Mouse (Mus musculus) colon, adult 2 months (tissue): ENCODE data around the gene Gas7. TPM values are rescaled to one million over a fixed set of nuclear protein-coding genes. Genes with fewer than 3 reads are reported as not detected.

ENCODE experiments used
- polyA plus RNA-seq: library from polyadenylated mRNA; depleted of rRNA; stranded (reverse); fragments of >200 nt; gene quantifications from 2 replicates; pipeline ENCODE4 v1.2.3, GENCODE M21; 2012; rRNA removed

Gas7 gene
- 8.1 and 9.0 TPM in 2 replicates for polyA plus RNA-seq

DNA sequence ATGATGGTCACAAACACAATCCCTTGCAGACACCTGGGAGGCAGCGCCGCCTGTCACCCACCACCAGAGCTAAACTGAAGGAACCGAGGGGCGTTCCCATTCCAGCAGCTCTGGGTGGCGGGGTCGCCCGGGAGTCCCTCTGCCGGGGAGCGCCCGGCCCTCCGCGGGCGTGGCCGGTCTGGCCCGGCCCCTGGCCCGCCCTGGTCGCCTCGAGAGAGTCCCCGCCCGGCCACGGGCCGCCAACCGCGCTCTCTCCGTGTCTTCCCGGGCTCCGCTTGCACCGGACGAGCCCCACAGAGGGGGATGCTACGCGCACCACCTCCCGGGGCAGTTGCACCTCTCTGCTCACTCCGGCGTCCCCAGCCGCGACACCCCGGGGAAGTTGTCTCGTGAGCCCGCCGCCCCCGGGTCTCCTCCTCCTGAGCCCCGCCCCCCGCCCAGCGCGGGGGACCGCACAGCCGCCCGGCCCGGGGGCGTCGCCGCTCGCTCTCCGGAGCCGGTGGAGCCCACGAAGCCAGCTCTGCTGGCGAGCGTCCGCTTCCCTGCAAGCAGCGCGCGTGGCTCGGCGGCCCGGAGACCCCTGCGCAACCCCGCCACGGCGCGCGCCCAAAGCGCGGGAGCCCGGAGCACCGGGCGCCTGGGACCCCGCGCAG, at the start of gene Gas7:
TSS of gene Gas7 (plus strand) at position 564 of the 653 bp plus-strand sequence.

DNA sequence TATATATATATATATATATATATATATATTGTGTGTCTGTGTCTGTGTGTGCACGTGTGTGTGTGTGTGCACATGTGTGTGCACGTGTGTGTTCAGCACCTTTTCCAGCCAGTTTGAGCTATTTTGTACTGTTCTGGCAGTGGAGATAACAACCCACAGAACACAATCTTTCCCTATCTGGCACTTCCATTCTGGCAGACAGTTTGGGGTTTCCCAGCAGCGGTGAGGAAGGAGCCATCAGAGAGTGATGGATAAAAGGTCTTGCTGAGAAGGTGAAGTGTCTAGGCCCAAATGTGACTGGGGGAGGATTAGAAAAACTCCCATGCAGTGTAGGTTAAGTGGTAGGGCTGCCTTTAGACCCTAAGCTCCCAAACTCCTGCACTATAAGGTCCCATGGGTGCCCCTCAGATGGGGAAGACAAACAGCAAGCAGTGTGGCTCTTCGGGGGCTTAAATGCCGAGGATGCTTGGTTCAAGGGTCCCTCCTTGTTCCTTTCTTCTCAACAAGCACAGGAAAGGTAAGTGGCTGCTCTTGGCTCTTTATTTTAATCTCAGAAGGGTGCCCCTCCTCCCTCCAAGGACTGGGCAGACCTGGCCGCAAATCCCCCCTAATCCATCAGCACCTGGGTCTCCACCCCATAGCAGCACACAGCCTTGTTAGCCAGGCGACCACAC, 239.6 kb downstream of the Gas7 start, which contains the start of gene Rcvrn:
TSS of gene Rcvrn (plus strand) at position 624 of the 674 bp plus-strand sequence.

Other genes starting within 250 kb of the Gas7 start
- not detected in 2 replicates for gene Myh4, start 217.4 kb upstream of the Gas7 start, polyA plus RNA-seq
- gene Myh8, start 178.3 kb upstream of the Gas7 start, polyA plus RNA-seq, result not detected in 2 replicates
- gene Myh13, start 133.8 kb upstream of the Gas7 start, polyA plus RNA-seq, result not detected in 2 replicates
- gene Rcvrn, start 239.9 kb downstream of the Gas7 start, polyA plus RNA-seq, result not detected in 2 replicates